Mouse (Mus musculus) heart, adult 11 months (tissue): ENCODE results near the gene Sh3gl1.

Source experiments
- DNase-seq: peaks from one replicate; pipeline ENCODE4 v3.0.0; 2022

Sh3gl1 gene

GRCm38 (mm10) chr17:56039345-56039744 is 2.9 kb upstream of the Sh3gl1 start:
- DNase-seq: no peak

DNA sequence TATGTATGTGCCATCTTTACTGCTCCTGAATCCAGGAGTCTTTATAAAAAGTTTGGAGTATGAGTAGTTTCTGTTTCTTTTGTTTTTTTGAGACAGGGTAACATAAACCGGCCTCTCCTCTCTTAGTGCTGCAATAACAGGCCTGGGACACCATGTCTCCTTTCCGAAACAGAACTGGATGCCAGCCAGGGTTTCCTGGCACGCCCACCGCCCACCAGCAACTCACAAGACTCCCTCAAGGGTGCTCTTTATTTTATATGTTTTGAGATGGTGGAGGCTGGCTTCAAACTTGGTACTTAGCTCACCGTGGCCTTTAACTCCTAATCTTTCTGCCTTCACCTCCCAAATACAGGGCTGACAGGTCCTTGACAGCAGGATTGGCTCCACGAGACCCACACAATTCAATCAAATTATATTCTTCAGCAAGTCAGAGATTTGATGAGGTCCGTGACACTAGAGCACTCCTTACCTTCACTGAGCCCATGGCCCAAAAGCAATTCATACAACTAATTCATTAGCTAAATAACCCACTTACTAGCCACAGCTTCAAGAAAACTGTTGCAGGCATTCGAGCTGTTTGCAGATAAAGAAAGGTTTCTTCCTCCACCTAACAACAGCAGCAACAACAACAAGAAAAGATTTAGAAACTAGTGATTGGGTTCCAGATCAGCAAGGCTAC is 2.3 kb upstream of the Sh3gl1 start:
- DNase-seq: peak; percentile 88

DNA sequence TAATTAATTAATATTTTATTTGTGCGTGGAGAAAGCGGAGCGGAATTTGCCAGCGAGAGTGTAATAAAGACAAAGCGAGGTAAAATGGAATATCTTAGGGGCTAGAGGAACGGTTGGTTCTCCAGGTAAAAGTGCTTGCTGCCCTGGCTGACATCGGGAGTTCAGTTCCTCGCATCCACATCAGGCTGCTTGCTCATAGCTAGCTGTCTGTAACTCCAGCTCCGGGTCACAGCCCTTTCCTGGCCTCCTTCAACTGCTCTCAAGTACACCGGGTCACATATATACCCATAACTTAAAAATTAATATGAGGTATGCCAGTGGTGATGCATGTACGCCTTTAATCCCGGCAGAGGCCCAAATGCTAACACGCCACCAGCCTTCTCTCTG is 459 bp upstream of the Sh3gl1 start:
- DNase-seq: peak; percentile 96

DNA sequence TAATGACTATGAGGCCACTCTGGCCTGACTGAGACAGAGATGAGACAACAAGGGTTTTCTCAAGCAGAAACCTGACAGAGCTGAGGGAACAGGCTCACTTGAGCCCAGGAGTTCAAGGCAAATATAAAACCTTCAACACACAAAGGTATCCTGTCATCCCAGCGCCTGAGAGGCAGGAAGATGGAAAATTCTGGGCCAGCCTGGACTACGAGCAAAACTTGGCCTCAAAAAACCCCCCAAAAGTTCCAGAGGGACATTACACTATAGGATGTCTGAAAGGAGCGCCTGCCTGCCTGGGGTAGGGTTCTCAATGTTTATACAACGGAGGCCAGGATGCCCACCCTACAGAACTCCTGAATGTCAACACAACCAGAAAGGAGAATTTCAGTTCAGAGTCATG is 1.2 kb downstream of the Sh3gl1 start:
- DNase-seq: peak; percentile 88

- DNase-seq: peak; percentile 92
Observed at GRCm38 (mm10) chr17:56034726-56035100, 1.7 kb downstream of the Sh3gl1 start.

DNA sequence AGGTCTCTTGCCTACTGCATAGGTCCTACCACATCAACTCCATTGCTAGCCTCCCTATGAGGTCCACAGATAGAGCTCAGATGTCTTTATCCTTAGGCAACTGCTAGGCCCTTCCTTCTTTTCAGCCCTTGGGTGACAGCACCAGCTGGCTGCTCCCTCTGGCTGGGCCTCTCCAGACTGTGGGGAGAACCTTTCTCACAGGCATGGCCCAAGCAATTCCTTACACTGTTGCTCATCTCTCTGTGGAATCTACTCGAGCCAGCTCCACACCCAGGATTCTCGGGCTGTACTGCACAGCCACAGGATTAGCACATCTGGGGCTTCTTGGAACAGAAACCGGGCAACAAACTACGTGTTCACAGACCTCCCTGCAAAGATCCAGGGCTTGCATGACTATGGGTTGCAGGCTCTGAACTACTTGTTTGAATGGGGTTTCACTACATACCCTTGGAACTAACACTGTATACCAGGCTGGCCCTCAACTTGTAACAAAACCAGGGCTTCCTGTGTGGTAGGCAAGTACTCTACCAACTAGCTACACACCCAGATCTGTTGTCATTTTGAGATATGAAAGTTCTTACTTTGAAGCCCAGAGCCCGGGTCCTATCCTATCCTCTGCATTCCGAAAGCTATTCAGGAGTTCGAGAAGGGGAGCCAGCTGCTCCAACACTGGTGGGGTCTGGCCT is 2.3 kb downstream of the Sh3gl1 start:
- DNase-seq: peak; percentile 96

GRCm38 (mm10) chr17:56032831-56033230 is 3.6 kb downstream of the Sh3gl1 start:
- DNase-seq: peak; percentile 90

DNA sequence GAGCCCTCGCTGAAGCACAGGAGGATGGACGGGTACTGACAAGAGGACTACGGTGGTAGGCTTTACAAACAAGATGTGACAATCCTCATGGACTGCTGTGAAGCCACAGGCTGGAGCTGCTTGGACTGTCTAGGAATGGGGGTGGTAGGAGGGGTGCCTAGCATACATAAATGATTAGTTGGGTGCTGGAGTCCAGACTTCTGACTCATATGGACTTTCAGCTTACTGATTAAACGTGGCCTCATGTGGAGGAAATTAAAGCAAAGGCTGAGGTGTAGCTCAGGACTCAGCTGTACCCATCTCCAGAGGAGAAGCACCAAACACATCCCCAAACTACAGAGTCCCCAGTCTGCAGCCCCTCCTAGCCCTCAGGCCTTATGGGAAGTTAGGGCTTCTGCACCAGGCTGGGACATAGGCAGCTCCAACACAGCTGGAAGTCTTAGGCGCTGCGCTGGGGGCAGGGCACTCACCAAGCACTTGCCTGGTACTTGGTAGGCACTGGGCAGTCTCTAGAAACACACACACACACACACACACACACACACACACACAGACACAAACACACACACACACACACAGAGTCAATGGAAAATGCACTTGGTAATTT is 4.2 kb downstream of the Sh3gl1 start:
- peak; percentile 93 for DNase-seq

- DNase-seq: peak; percentile 92
Observed at GRCm38 (mm10) chr17:56031431-56031830, 5.0 kb downstream of the Sh3gl1 start.

DNA sequence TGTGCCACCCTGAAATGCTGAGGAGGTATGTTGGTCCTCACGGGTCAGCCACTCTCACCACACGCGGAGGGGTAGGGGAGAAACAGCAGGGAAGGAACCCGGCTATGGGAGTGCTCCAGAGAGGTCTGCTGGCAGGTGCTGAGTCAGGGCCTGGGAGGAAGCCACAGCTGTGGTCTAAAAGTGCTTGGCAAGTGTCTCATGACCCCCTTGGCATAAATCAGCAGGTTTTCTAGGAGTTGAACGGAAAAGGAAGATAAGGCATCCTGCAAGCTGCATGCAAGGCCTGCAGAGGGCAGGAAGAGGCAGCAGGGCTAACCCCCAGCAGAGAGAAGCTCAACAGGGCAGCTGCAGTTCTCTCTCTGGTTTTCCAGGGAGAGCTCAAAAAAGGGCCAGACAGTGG is 5.5 kb downstream of the Sh3gl1 start:
- DNase-seq: peak; percentile 98

DNA sequence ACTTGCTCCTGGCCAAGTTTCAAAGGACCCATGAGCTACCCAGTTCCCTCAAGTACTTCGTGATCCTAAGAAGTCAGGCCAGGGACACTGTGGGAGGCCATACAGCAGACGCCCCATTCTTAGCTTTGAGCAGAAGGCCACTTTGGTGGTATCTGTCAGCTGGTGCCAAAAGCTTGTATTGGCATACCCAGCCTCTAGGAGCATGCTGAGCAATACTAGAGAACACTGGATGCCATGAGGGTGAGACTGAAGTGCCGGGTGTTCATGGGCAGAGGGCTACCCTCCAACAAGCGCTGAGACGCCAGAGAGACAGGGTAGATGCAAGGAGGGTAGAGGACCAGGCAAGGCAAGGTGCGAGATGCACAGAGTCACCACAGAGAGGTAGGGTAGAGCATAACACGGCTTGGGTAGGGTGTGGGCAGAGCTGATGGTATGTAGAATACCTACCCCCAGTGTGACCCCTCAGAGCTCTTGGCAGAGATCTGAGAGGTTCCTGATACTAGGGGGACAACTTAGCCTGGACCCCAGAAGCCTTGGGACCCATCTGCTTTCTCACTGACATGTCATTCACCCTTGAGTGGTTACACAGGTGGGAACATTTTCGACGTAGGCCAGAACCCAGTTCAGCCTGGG is 6.1 kb downstream of the Sh3gl1 start:
- DNase-seq: peak; percentile 92

DNA sequence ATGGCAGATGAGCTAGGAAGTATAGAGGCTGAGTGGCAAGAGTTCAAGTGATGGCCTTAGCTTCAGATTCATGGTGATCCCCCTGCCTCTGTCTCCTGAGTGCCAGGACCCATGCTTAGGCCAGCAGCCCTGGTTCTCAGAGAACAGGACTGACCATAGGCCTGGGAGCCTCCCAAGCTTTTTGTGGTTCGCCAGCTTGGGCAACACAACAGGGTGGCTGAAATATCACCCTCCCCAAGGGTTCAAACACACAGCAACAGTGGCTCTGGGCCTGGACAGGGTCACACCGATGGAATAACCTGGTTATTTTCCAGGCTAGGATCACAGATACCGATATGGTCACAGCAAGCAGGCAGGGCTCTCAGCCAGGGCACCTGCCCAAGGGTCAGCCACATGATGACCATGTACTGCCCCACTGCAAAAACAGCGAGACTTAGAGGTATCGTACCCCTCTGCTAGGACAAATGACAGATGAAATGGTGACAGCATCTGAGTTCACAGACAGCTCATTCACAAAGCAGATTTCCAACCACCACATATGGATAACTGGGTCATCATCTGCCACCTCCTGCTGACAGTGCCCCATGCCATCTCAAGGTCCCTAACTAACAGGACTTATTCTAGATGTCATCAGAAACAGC is 8.5 kb downstream of the Sh3gl1 start:
- DNase-seq: peak; percentile 94

DNA sequence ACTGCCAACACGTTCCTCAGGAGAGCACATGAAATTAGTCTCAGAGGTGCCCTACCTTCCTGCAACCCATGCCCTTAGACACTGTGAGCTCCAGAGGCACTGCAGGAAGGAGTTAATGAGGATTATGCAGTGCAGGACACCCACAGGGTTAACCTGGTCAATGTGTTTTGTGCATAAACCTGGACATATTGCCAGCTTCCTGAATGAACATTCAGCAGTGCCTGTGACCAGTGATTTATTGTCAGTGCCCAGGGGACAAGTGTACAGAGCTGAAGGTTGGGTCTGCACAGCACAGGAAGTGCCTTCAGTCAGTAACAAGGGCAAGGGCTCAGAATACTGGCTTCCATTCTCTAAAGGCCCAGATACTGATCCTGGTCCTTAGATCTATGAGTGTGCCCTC is 9.6 kb downstream of the Sh3gl1 start:
- peak; percentile 89 for DNase-seq

GRCm38 (mm10) chr17:56026303-56026702 is 10.1 kb downstream of the Sh3gl1 start:
- no peak for DNase-seq

DNA sequence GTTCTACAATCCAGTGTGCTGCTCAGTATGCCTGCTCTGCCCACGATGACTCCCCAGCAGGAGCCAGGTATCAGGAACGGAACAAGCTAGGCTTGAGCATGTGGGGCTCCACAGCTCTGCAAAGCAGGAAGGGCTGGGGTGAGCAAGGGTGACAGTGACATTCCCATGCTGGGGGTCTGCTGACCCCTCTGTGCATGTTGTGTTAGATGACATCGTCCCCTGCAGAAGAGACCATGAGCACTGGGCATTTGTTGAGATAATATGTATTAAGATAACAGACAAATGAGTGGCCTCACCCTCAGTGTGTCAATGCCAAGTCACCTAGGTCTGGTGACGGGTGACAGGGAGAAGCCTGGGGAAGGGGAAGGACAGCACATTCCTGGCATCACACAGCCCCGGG is 11.5 kb downstream of the Sh3gl1 start:
- peak; percentile 91 for DNase-seq

DNA sequence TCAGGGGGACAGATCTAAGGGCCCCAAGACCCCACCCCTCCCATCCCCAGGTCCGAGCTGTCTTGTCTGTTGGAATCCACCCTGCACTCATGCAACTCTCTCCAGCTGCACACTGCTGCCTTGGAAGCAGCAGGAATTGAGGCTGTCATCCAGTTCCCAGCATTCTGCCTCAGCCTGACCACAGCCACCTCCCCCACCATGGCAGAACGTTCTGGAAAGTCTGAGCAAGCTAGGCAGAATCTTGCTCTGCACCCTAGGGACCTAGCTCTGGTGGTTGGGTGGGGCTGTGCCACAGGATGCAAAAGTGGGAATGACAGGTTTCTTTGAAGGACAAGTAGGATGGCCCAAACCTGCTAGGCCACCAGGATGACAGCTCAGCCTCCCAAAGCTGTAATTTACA is 12.0 kb downstream of the Sh3gl1 start:
- peak; percentile 94 for DNase-seq

DNA sequence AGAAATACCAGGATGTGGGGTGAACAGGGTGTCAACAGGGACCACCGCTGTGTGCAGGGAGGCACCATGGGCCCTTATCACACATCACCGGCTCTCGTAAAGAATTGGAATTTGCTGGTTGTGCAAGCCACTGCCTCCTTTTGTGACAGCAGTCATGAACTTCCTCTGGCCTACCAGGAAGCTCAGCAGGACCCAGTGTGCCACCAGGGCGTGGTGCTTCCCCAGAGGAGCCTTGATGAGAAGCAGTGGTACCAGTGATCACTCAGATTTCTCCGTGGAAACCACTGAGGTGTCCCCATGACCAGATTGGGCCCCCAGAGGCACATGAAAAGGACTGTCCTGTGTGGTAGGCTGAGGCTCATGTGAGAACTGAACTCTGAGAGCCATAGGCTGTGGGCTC is 13.0 kb downstream of the Sh3gl1 start:
- DNase-seq: peak; percentile 96

DNA sequence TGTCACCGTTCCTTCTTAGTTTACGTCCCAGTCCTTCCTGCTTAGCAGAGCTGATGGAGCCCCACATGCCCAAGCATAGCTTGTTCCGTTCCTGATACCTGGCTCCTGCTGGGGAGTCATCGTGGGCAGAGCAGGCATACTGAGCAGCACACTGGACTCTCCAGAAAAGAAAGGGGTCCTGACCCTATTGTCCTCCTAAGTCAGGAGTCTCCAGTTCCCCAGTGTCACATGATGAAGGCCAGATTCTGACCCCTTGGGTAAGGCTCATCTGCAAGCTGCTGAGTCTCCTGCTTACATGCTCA is 13.5 kb downstream of the Sh3gl1 start:
- DNase-seq: peak; percentile 87

DNA sequence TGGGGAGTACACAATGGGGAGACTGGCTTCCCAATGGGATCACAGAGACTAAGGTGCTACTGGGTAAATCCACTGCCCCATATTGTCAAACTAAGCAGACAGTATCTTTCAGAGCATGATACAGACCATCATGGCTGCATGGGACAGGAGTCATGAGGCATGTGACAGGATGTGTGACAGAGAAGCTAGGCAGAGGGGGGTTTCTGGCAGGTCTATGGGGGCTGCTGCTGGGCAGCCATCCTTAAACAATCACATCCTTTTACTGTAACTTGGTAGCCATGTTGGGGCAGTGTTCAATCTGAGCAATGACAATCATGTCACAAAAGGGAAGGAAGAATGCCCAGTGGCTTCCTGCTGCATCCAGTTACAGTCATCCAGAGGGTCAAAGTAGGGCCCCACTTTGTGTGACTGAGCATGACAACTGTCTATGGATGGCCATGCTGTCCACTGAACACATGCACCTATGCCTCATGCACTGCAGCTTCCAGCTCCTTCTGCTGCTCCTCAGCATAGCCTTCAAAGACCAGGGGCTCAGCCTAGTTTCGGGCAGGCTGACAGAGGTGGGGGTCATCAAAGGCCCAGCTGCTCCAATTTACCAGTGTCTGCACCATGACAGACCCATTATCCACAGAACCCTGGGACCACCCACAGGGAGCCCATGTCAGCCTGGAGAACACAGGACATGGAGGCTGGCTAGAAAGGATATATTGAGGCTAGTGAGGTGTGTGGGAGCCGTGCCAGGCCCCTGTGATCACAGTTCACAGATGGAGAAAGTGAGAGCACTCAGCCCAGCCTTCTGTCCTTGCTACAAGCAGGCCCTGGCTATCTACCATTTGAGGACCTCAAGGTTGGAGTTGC is 14.1 kb downstream of the Sh3gl1 start:
- DNase-seq: peak; percentile 89

DNA sequence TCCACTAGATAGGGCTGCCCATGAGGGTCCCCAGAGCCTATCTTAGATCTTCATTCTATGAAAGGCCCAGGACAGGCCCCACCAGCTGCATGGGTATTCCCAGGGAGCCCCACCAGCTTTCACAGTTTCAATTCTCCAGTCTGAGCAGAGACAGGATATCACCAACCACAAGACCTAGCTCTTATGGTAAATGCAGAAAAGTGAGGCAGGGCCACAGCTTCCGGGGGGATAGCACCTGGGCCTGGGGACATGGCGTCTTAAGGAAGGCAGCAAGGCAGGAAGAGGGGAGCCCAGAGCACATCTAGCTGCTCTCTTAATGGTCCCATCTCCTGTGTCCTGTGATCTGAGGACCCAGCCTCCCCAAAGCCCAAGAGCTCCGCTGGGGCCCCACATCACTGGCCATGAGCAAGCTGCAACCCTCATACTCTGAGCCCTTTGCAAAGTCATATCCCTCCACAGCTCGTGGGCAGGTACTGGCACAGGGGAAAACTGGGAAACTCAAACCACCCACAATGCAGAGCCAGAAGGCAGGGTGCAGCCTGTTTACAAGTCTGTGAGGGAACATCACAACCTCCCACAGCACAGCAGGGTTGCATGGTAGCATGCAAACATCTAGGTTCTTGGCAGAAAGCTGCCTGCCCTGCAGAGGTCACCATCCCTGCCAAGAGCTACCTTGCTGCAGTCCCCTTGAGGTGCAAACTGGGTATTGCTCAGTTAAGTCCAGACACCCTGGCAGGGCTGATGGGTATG is 15.1 kb downstream of the Sh3gl1 start:
- DNase-seq: peak; percentile 92

DNA sequence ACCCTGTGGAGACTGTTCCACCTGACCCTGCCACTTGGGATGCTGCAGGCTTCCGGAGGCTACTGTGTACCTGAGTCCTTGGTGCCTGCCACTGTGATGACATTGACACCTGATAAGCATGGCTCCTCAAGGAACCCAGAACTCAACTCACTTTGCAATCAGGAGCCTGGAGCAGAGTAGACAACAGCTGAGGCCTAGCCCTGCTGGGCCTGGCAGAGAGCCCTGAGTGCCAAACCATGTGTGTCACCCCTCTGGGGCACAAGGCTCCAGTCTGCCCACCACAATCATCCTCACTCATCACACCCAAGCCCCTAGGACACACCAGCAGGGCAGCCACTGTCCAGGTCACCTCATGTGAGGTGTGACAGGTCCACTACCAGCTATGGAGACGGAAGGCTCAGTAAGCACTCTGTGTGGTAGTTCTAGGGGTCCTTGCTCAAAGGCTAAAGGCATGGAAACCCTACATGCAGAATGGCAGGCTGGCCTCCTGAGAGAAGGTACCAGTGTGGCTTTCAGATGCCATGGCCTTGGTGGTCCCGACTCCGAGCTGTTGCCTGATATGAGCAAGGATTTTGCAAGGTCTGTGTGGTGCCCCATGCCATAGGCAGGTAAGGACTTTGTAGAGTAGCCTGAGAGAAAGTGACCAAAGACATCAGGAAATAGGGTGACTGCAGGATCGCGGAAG is 15.9 kb downstream of the Sh3gl1 start:
- peak; percentile 89 for DNase-seq
